In the genomic region with DNA sequence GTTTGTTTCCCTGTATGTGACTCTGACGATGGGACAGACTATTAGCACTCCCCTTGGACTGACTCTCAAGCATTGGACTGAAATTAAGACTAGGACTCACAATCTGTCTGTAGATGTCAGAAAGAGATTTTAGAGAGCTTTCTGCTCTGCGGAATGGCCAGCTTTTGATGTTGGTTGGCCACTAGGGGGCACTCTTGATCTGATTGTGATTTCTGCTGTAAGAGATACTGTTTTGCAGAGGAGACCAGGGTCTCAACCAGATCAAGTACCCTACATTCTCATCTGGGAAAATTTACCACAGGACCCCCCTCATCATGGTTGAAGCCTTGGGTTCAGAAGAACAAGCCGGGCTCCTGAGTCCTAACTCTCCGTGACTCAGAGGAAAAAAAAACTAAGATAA, we compare ENCODE assay signal across 14 mouse cellular contexts. TPM values are rescaled to one million over a fixed set of nuclear protein-coding genes. Genes with fewer than 3 reads are reported as not detected.
DNase-seq lines count a peak whose midpoint lies in the region; ATAC-seq and TF ChIP-seq lines count a peak whose summit lies in the region.
"Not testable (repeated sequence)": the region's sequence is repeated elsewhere in the genome, so short reads cannot be mapped to it uniquely, and the experiment has no call there.
"Had no signal": no experiment of that assay in that cellular context is flagged by ENCODE, and none has a peak within 500 bp of the region (broad histone marks: within the 10 kb centered on the region; RNA-seq: fewer than 3 reads in every experiment).

No protein-coding gene starts in this region.

- H3K9me3 ChIP-seq in embryonic facial prominence, embryonic 14.5 days (ENCODE audit: control insufficient read depth, low read length); intestine, postnatal 0 days (ENCODE audit: control insufficient read depth); limb, embryonic 11.5 days (ENCODE audit: control insufficient read depth, low read length): not testable (repeated sequence)

- not testable (repeated sequence) for H3K27me3 ChIP-seq in embryonic facial prominence, embryonic 14.5 days (replicated peaks; ENCODE audit: control insufficient read depth, insufficient read depth, low read length); intestine, postnatal 0 days (replicated peaks; ENCODE audit: control insufficient read depth, insufficient read depth, low read length); limb, embryonic 11.5 days (ENCODE audit: control insufficient read depth, insufficient read depth, low read length)

- not testable (repeated sequence) for H3K9ac ChIP-seq in embryonic facial prominence, embryonic 14.5 days (ENCODE audit: low read depth, low read length); intestine, postnatal 0 days (ENCODE audit: low read depth, low read length); limb, embryonic 11.5 days (ENCODE audit: low read length)

- peak; percentile 36 for DNase-seq in CD4-positive helper T cell, adult 2 months (ENCODE audit: low read depth, low spot score)
- DNase-seq in adipocyte (ENCODE audit: low spot score): peak; percentile 51
- DNase-seq in c-Kit-positive CD71-negative TER-119-negative erythroid progenitor cells, embryonic 14.5 days (ENCODE audit: low read depth): peak; percentile 13
- DNase-seq in embryonic facial prominence, embryonic 14.5 days (ENCODE audit: low spot score): peak; percentile 8
- DNase-seq in limb, embryonic 11.5 days (ENCODE audit: low spot score): peak; percentile 50
- peak; percentile 21 for DNase-seq in mesoderm, embryonic 11.5 days (ENCODE audit: low read depth, low spot score)
- peak; percentile 17 for DNase-seq in thymus, postnatal 0 days (ENCODE audit: low spot score)

- WGBS in embryonic facial prominence, embryonic 14.5 days: 84% methylated on average over 4 of the region's 4 CpGs
- WGBS in intestine, postnatal 0 days: 82% methylated on average over 4 of the region's 4 CpGs
- 87% methylated on average over 4 of the region's 4 CpGs for WGBS in limb, embryonic 11.5 days

- not testable (repeated sequence) for H3K36me3 ChIP-seq in embryonic facial prominence, embryonic 14.5 days (ENCODE audit: control insufficient read depth, insufficient read depth, low read length); intestine, postnatal 0 days (ENCODE audit: control insufficient read depth, insufficient read depth); limb, embryonic 11.5 days (ENCODE audit: control insufficient read depth, insufficient read depth, low read length)

- not testable (repeated sequence) for ATAC-seq in embryonic facial prominence, embryonic 14.5 days (ENCODE audit: low read depth); intestine, postnatal 0 days; limb, embryonic 11.5 days (ENCODE audit: insufficient number of reproducible peaks, low FRiP score, low TSS enrichment, low read depth)

- peak; percentile 63 for TF ChIP-seq CTCF in intestine, postnatal 0 days (IDR thresholded peaks at IDR 0.05; ENCODE audit: low read depth)

- not testable (repeated sequence) for H3K4me2 ChIP-seq in embryonic facial prominence, embryonic 14.5 days (ENCODE audit: low read depth, low read length); intestine, postnatal 0 days (replicated peaks; ENCODE audit: low read depth); limb, embryonic 11.5 days (ENCODE audit: low read depth, severe bottlenecking)

- H3K4me1 ChIP-seq in embryonic facial prominence, embryonic 14.5 days (ENCODE audit: control insufficient read depth, insufficient read depth, low read length); intestine, postnatal 0 days (replicated peaks; ENCODE audit: control insufficient read depth, insufficient read depth, low read length); limb, embryonic 11.5 days (ENCODE audit: control insufficient read depth, insufficient read depth, low read length): not testable (repeated sequence)

- not testable (repeated sequence) for H3K27ac ChIP-seq in embryonic facial prominence, embryonic 14.5 days (replicated peaks; ENCODE audit: low read depth, low read length); intestine, postnatal 0 days (ENCODE audit: low read depth, low read length); limb, embryonic 11.5 days (replicated peaks; ENCODE audit: low read depth, low read length)

- H3K4me3 ChIP-seq in embryonic facial prominence, embryonic 14.5 days (ENCODE audit: low read depth, low read length); intestine, postnatal 0 days (ENCODE audit: low read depth, low read length); limb, embryonic 11.5 days (ENCODE audit: low read depth, low read length): not testable (repeated sequence)

RNA-seq across cellular contexts. Expression of gene Thumpd1, which starts 10.7 kb away (rescaled TPM):
- 65.3 and 82.7 TPM in 2 replicates for polyA plus RNA-seq in embryonic facial prominence, embryonic 14.5 days (2014; fragmentation: Nextera tagmentation; extraction: Ambion mirVana)
- 23.2 and 23.8 TPM in 2 replicates for polyA plus RNA-seq in intestine, postnatal 0 days (2015; fragmentation: Nextera tagmentation; extraction: Ambion mirVana)
- polyA plus RNA-seq in limb, embryonic 11.5 days (2014; fragmentation: Nextera tagmentation; extraction: Ambion mirVana): 95.6 and 104 TPM in 2 replicates
- polyA plus RNA-seq in thymus, postnatal 0 days (2015; fragmentation: Nextera tagmentation; extraction: Ambion mirVana): 84.6 and 85.9 TPM in 2 replicates

RNA-seq across cellular contexts. Expression of gene Acsm3, which starts 29.5 kb away (rescaled TPM):
- 0.24 TPM in 2 replicates for polyA plus RNA-seq in embryonic facial prominence, embryonic 14.5 days (2014; fragmentation: Nextera tagmentation; extraction: Ambion mirVana)
- polyA plus RNA-seq in intestine, postnatal 0 days (2015; fragmentation: Nextera tagmentation; extraction: Ambion mirVana): 0.80 and 0.94 TPM in 2 replicates
- 0.14 and 0.25 TPM in 2 replicates for polyA plus RNA-seq in limb, embryonic 11.5 days (2014; fragmentation: Nextera tagmentation; extraction: Ambion mirVana)
- polyA plus RNA-seq in thymus, postnatal 0 days (2015; fragmentation: Nextera tagmentation; extraction: Ambion mirVana): 0.08 and 0.09 TPM in 2 replicates
- polyA plus RNA-seq: forebrain, embryonic 16.5 days; neural tube, embryonic 15.5 days; spleen, adult 2 months had no signal

RNA-seq across cellular contexts. Expression of gene Acsm4, which starts 41.4 kb away (rescaled TPM):
- 8.9 and 9.6 TPM in 2 replicates for polyA plus RNA-seq in embryonic facial prominence, embryonic 14.5 days (2014; fragmentation: Nextera tagmentation; extraction: Ambion mirVana)
- not detected in 2 replicates for polyA plus RNA-seq in intestine, postnatal 0 days (2015; fragmentation: Nextera tagmentation; extraction: Ambion mirVana)
- not detected in 2 replicates for polyA plus RNA-seq in limb, embryonic 11.5 days (2014; fragmentation: Nextera tagmentation; extraction: Ambion mirVana)
- 0.07 and 0.08 TPM in 2 replicates for polyA plus RNA-seq in thymus, postnatal 0 days (2015; fragmentation: Nextera tagmentation; extraction: Ambion mirVana)
- polyA plus RNA-seq: heart, embryonic 10.5 days; liver, embryonic 16.5 days; neural tube, embryonic 15.5 days; spleen, adult 2 months; testis, adult 2 months had no signal
